Mouse (Mus musculus): Measurements from ENCODE around the gene Tpp1. TPM values are rescaled to one million over a fixed set of nuclear protein-coding genes. Genes with fewer than 3 reads are reported as not detected.

Gene Tpp1
- polyA plus RNA-seq, 1 experiment: 47.6 TPM

GRCm38 (mm10) chr7:105734826-105735225 is 17.2 kb downstream of the Tpp1 start:
- 88% methylated on average over 8 of the region's 8 CpGs for WGBS

GRCm38 (mm10) chr7:105733836-105734235 is 18.2 kb downstream of the Tpp1 start:
- 96% methylated on average over 11 of the region's 11 CpGs for WGBS
- DNase-seq (ENCODE audit: low read depth, low spot score): no peak

More at GRCm38 (mm10) chr7:105734826-105735225, 17.2 kb downstream of the Tpp1 start:
- DNase-seq (ENCODE audit: low read depth, low spot score): no peak

GRCm38 (mm10) chr7:105728701-105729428 is 23.2 kb downstream of the Tpp1 start:
- WGBS: 70% methylated on average over 6 of the region's 6 CpGs
- no peak for DNase-seq (ENCODE audit: low read depth, low spot score)

DNA sequence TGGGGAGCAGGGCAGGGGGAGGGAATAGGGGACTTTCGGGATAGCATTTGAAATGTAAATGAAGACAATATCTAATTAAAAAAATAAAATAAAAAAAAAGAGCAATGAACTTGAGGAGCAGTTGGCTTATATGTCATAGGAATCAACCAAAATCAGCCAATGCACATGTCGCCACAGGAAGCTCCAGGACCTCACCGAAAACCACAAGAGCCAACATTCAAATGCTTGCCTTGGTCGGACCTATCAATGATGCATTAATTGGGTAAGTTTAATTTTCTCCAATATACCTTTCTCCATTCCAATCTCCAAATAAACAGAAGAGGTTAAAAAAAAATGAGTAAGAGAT is 25.1 kb downstream of the Tpp1 start:
- no peak for DNase-seq (ENCODE audit: low read depth, low spot score)
- WGBS: 92% methylated on average over 4 of the region's 4 CpGs

- no peak for DNase-seq (ENCODE audit: low read depth, low spot score)
- 75% methylated on average over 4 of the region's 4 CpGs for WGBS
Observed at GRCm38 (mm10) chr7:105726144-105726979, 25.7 kb downstream of the Tpp1 start.

GRCm38 (mm10) chr7:105721916-105722315 is 30.1 kb downstream of the Tpp1 start:
- no peak for DNase-seq (ENCODE audit: low read depth, low spot score)
- 56% methylated on average over 2 of the region's 2 CpGs for WGBS

GRCm38 (mm10) chr7:105715366-105715765 is 36.7 kb downstream of the Tpp1 start:
- no peak for DNase-seq (ENCODE audit: low read depth, low spot score)
- 64% methylated on average over 3 of the region's 3 CpGs for WGBS

GRCm38 (mm10) chr7:105708733-105709132 is 43.3 kb downstream of the Tpp1 start:
- DNase-seq (ENCODE audit: low read depth, low spot score): no peak
- whole genome bisulfite sequencing: 87% methylated on average over 5 of the region's 5 CpGs

DNA sequence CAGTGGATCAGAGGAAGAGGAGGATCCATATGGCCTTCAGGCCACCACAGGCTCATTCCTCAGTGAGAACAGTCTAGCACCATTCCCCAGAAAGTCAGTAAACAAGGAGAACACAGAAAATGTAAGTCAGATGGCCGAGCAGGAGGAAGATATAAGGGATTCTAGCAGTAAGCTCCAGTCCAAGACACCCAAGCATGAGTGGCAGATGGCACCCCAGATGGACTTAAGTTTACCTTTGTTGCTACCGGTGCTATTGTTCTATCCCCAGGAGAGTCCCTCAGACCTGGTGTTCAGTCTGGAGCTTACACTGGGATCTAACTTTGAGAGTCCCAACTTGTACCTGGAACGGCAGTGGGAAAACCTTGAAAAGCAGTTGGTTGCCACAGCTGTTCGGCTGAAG is 48.2 kb downstream of the Tpp1 start:
- no peak for DNase-seq (ENCODE audit: low read depth, low spot score)
- 88% methylated on average over 4 of the region's 4 CpGs for WGBS

GRCm38 (mm10) chr7:105703184-105703583 is 48.9 kb downstream of the Tpp1 start:
- no peak for DNase-seq (ENCODE audit: low read depth, low spot score)
- 88% methylated on average over 16 of the region's 16 CpGs for WGBS

Other genes starting within 250 kb of the Tpp1 start
- gene Smpd1, start 197.9 kb downstream of the Tpp1 start, polyA plus RNA-seq (2012; rRNA removed): 16.0 and 17.8 TPM in 2 replicates
- gene Apbb1, start 170.6 kb downstream of the Tpp1 start, polyA plus RNA-seq (2012; rRNA removed): 12.1 and 15.8 TPM in 2 replicates
- gene Hpx, start 152.1 kb downstream of the Tpp1 start, polyA plus RNA-seq (2012; rRNA removed): 0.40 and 0.49 TPM in 2 replicates
- gene Trim3, start 118.7 kb downstream of the Tpp1 start, polyA plus RNA-seq (2012; rRNA removed): 11.5 and 18.2 TPM in 2 replicates
- gene Timm10b, start 112.2 kb downstream of the Tpp1 start, polyA plus RNA-seq (2012; rRNA removed): 122 and 132 TPM in 2 replicates
- gene Arfip2, start 111.8 kb downstream of the Tpp1 start, polyA plus RNA-seq (2012; rRNA removed): 50.9 and 58.5 TPM in 2 replicates
- 235 and 264 TPM in 2 replicates for gene Gm45799, start 111.7 kb downstream of the Tpp1 start, polyA plus RNA-seq (2012; rRNA removed)
- gene Dnhd1, start 101.4 kb downstream of the Tpp1 start, polyA plus RNA-seq (2012; rRNA removed): 1.1 and 1.5 TPM in 2 replicates
- 90.7 and 95.6 TPM in 2 replicates for gene Ilk, start 15.6 kb downstream of the Tpp1 start, polyA plus RNA-seq (2012; rRNA removed)
- gene Rrp8, start 14.8 kb downstream of the Tpp1 start, polyA plus RNA-seq (2012; rRNA removed): 5.2 and 5.7 TPM in 2 replicates
- gene Taf10, start 7.9 kb downstream of the Tpp1 start, polyA plus RNA-seq (2012; rRNA removed): 386 and 435 TPM in 2 replicates
- gene Dchs1, start 35.4 kb upstream of the Tpp1 start, polyA plus RNA-seq (2012; rRNA removed): 2.0 and 3.6 TPM in 2 replicates
- 164 and 166 TPM in 2 replicates for gene Mrpl17, start 58.9 kb upstream of the Tpp1 start, polyA plus RNA-seq (2012; rRNA removed)
- 1.4 and 2.9 TPM in 2 replicates for gene Gm4070, start 201.7 kb upstream of the Tpp1 start, polyA plus RNA-seq (2012; rRNA removed)

All from large intestine, adult 2 months (tissue).